Mouse (Mus musculus) intestine, embryonic 14.5 days (tissue): ENCODE results near the gene Lpin1. TPM values are rescaled to one million over a fixed set of nuclear protein-coding genes. Genes with fewer than 3 reads are reported as not detected.
A peak's percentile ranks its signal among the peaks of the same experiment; 100 is the strongest.

Experiments used
- ATAC-seq: fragments of 200-750 bp; cut with Nextera tagmentation; replicated peaks from 2 replicates; pipeline ENCODE4 v1.8.0; 2017; ENCODE audit warnings: low read depth, moderate number of reproducible peaks, moderate TSS enrichment, moderate library complexity; ENCODE audit not compliant: low FRiP score, low TSS enrichment
- DNase-seq: peaks from one replicate; pipeline ENCODE4 v3.0.0-alpha.2; 2018; ENCODE audit warnings: low spot score
- H3K27ac ChIP-seq: fragments of 300-500 bp; sonication (generic); 2 replicates; pipeline ENCODE4 v1.5.1; 2014; ENCODE audit warnings: low read depth, mild to moderate bottlenecking, control low read depth
- H3K27me3 ChIP-seq: fragments of 300-500 bp; sonication (generic); replicated peaks from 2 replicates; pipeline ENCODE4 v1.6.1; 2014; ENCODE audit warnings: low read length, control low read depth; ENCODE audit not compliant: control insufficient read depth, insufficient read depth
- H3K36me3 ChIP-seq: fragments of 300-500 bp; sonication (generic); 2 replicates; pipeline ENCODE4 v1.6.1; 2014; ENCODE audit warnings: low read length, control low read depth; ENCODE audit not compliant: control insufficient read depth, insufficient read depth
- H3K4me1 ChIP-seq: fragments of 300-500 bp; sonication (generic); replicated peaks from 2 replicates; pipeline ENCODE4 v1.6.1; 2014; ENCODE audit warnings: low read length, control low read depth, mixed read lengths; ENCODE audit not compliant: control insufficient read depth, insufficient read depth
- H3K4me2 ChIP-seq: fragments of 300-500 bp; sonication (generic); 2 replicates; pipeline ENCODE4 v1.6.1; 2014; ENCODE audit warnings: low read length
- H3K4me3 ChIP-seq: fragments of 300-500 bp; sonication (generic); 2 replicates; pipeline ENCODE4 v1.5.1; 2014; ENCODE audit warnings: low read depth, low read length, control low read depth, mixed read lengths
- H3K9ac ChIP-seq: fragments of 300-500 bp; sonication (generic); 2 replicates; pipeline ENCODE4 v1.6.1; 2014; ENCODE audit warnings: mild to moderate bottlenecking, low read length
- H3K9me3 ChIP-seq: fragments of 300-500 bp; sonication (generic); 2 replicates; pipeline ENCODE4 v1.6.1; 2016; ENCODE audit warnings: low read length, control low read depth; ENCODE audit not compliant: control insufficient read depth
- WGBS: fragments of 180-500 bp; shearing (Covaris S2); extraction: QIAGEN DNeasy Blood & Tissue Kit; methylation state at CpG from one replicate; pipeline ENCODE4 v1.1.7; 2014; 5-methylcytosine and 5-hydroxymethylcytosine counted together
- polyA plus RNA-seq: library from polyadenylated mRNA; unstranded; fragments of >200 nt; fragmentation: Nextera tagmentation; extraction: Ambion mirVana; gene quantifications from 2 replicates; pipeline ENCODE4 v1.2.1, GENCODE M21; 2014

Lpin1 gene
- polyA plus RNA-seq, 1 experiment from 2014 or later = 8.4 TPM

GRCm38 (mm10) chr12:16512991-16513390 lies 97.8 kb downstream of the Lpin1 start:
- H3K4me1 ChIP-seq = no peaks in the 10 kb centered on the region
- no peak overlapping the region for H3K27ac ChIP-seq
- DNase-seq = no peak
- no peak overlapping the region for H3K4me3 ChIP-seq
- no peaks in the 10 kb centered on the region for H3K9me3 ChIP-seq
- ATAC-seq = no peak
- no peaks in the 10 kb centered on the region; the same call in 1 of the 2 replicates for H3K27me3 ChIP-seq
- no peak overlapping the region for H3K9ac ChIP-seq
- H3K4me2 ChIP-seq = no peak overlapping the region
- no peaks in the 10 kb centered on the region for H3K36me3 ChIP-seq
- 88% methylated on average over 1 of the region's 1 CpGs for WGBS

GRCm38 (mm10) chr12:16509122-16509752 lies 101.5 kb downstream of the Lpin1 start:
- 18% methylated on average over 13 of the region's 13 CpGs for WGBS
- DNase-seq (peak; percentile 76), ATAC-seq (peak; percentile 60; the same call in 1 of the 2 replicates)
- no peak overlapping the region for H3K4me3 ChIP-seq
- H3K36me3 ChIP-seq = no peaks in the 10 kb centered on the region
- H3K9ac ChIP-seq = no peak overlapping the region
- no peaks in the 10 kb centered on the region; the same call in 1 of the 2 replicates for H3K27me3 ChIP-seq
- H3K27ac ChIP-seq = no peak overlapping the region
- H3K9me3 ChIP-seq = no peaks in the 10 kb centered on the region
- H3K4me1 ChIP-seq = no peaks in the 10 kb centered on the region
- no peak overlapping the region for H3K4me2 ChIP-seq

- H3K4me3 ChIP-seq = no peak overlapping the region
- H3K27me3 ChIP-seq = no peaks in the 10 kb centered on the region; the same call in 1 of the 2 replicates
- 69% methylated on average over 17 of the region's 17 CpGs for WGBS
- H3K9ac ChIP-seq = no peak overlapping the region
- H3K4me2 ChIP-seq = no peak overlapping the region
- ATAC-seq = no peak
- H3K36me3 ChIP-seq = no peaks in the 10 kb centered on the region
- DNase-seq = no peak
- H3K27ac ChIP-seq = no peak overlapping the region
- H3K9me3 ChIP-seq = peaks cover 6% of the 10 kb centered on the region; the same call in 1 of the 2 replicates
- no peaks in the 10 kb centered on the region for H3K4me1 ChIP-seq
These were observed 103.7 kb downstream of the Lpin1 start for GRCm38 (mm10) chr12:16506796-16507790.

GRCm38 (mm10) chr12:16504244-16504643 lies 106.5 kb downstream of the Lpin1 start:
- Histone ChIP-seq H3K27me3 (no peaks in the 10 kb centered on the region), H3K36me3 (no peaks in the 10 kb centered on the region), H3K9me3 (peaks cover 6% of the 10 kb centered on the region; the same call in 1 of the 2 replicates), H3K9ac (no peak overlapping the region), H3K27ac (no peak overlapping the region), H3K4me2 (no peak overlapping the region), H3K4me3 (no peak overlapping the region), H3K4me1 (no peaks in the 10 kb centered on the region)
- DNase-seq (no peak), ATAC-seq (no peak)
- 83% methylated on average over 3 of the region's 3 CpGs for WGBS

- 25% methylated on average over 4 of the region's 4 CpGs for WGBS
- Histone ChIP-seq H3K27me3 (no peaks in the 10 kb centered on the region), H3K4me1 (no peaks in the 10 kb centered on the region), H3K4me2 (no peak overlapping the region), H3K4me3 (no peak overlapping the region), H3K9me3 (peaks cover 6% of the 10 kb centered on the region; the same call in 1 of the 2 replicates), H3K36me3 (no peaks in the 10 kb centered on the region), H3K9ac (no peak overlapping the region), H3K27ac (no peak overlapping the region)
- ATAC-seq (no peak), DNase-seq (no peak)
These were observed 112.8 kb downstream of the Lpin1 start for GRCm38 (mm10) chr12:16497960-16498359.

GRCm38 (mm10) chr12:16492713-16493112 lies 118.1 kb downstream of the Lpin1 start:
- 74% methylated on average over 6 of the region's 6 CpGs for WGBS
- no peak overlapping the region for H3K4me3 ChIP-seq
- H3K9me3 ChIP-seq = no peaks in the 10 kb centered on the region
- H3K27ac ChIP-seq = no peak overlapping the region
- H3K4me1 ChIP-seq = no peaks in the 10 kb centered on the region
- H3K27me3 ChIP-seq = no peaks in the 10 kb centered on the region
- no peaks in the 10 kb centered on the region for H3K36me3 ChIP-seq
- no peak overlapping the region for H3K9ac ChIP-seq
- ATAC-seq = no peak
- DNase-seq = no peak
- no peak overlapping the region for H3K4me2 ChIP-seq

- Histone ChIP-seq H3K27me3 (no peaks in the 10 kb centered on the region), H3K9ac (no peak overlapping the region), H3K4me2 (no peak overlapping the region), H3K27ac (no peak overlapping the region), H3K9me3 (no peaks in the 10 kb centered on the region), H3K4me1 (no peaks in the 10 kb centered on the region), H3K36me3 (no peaks in the 10 kb centered on the region), H3K4me3 (no peak overlapping the region)
- ATAC-seq (no peak), DNase-seq (no peak)
These were observed 121.9 kb downstream of the Lpin1 start for GRCm38 (mm10) chr12:16488899-16489298.

GRCm38 (mm10) chr12:16487453-16487852 lies 123.3 kb downstream of the Lpin1 start:
- H3K36me3 ChIP-seq = no peaks in the 10 kb centered on the region
- DNase-seq (no peak), ATAC-seq (no peak)
- H3K4me3 ChIP-seq = no peak overlapping the region
- no peaks in the 10 kb centered on the region for H3K27me3 ChIP-seq
- no peak overlapping the region for H3K4me2 ChIP-seq
- H3K27ac ChIP-seq = no peak overlapping the region
- no peak overlapping the region for H3K9ac ChIP-seq
- 49% methylated on average over 2 of the region's 2 CpGs for WGBS
- H3K4me1 ChIP-seq = no peaks in the 10 kb centered on the region
- no peaks in the 10 kb centered on the region for H3K9me3 ChIP-seq
